Mouse (Mus musculus) lung, adult 2 months (tissue): ENCODE results near the gene Plcb3. TPM values are rescaled to one million over a fixed set of nuclear protein-coding genes. Genes with fewer than 3 reads are reported as not detected.
"Not testable (repeated sequence)": the region's sequence is repeated elsewhere in the genome, so short reads cannot be mapped to it uniquely, and the experiment has no call there.

ENCODE experiments used
- DNase-seq: peaks from one replicate; pipeline ENCODE4 v3.0.0; 2022
- H3K4me1 ChIP-seq: fragments of 200-500 bp; 2 replicates; pipeline ENCODE4 v1.6.1; 2011; ENCODE audit warnings: low read length; ENCODE audit not compliant: control insufficient read depth, insufficient read depth
- H3K4me3 ChIP-seq: fragments of 200-500 bp; replicated peaks from 2 replicates; pipeline ENCODE3; 2011; ENCODE audit warnings: low read depth, mild to moderate bottlenecking, control low read depth, low read length; ENCODE audit errors: extremely low read depth
- CTCF ChIP-seq: fragments of 200-500 bp; IDR thresholded peaks from 2 replicates; pipeline ENCODE4 v1.5.1; 2011; ENCODE audit warnings: mild to moderate bottlenecking, low read length, control low read depth; ENCODE audit not compliant: insufficient read depth
- POLR2A ChIP-seq: fragments of 200-500 bp; IDR thresholded peaks from 2 replicates; pipeline ENCODE4 v1.6.1; 2011; ENCODE audit warnings: low read depth, mild to moderate bottlenecking, control low read depth, low read length, borderline replicate concordance; ENCODE audit errors: extremely low read depth
- WGBS: fragments of 180-500 bp; shearing (Covaris S2); methylation state at CpG from one replicate; pipeline ENCODE4 v1.1.7; 2018; 5-methylcytosine and 5-hydroxymethylcytosine counted together
- polyA plus RNA-seq: library from polyadenylated mRNA; depleted of rRNA; stranded (reverse); fragments of >200 nt; gene quantifications from 2 replicates; pipeline ENCODE4 v1.2.3, GENCODE M21; 2012

The Plcb3 gene
- polyA plus RNA-seq, 1 experiment = 124 TPM

DNA sequence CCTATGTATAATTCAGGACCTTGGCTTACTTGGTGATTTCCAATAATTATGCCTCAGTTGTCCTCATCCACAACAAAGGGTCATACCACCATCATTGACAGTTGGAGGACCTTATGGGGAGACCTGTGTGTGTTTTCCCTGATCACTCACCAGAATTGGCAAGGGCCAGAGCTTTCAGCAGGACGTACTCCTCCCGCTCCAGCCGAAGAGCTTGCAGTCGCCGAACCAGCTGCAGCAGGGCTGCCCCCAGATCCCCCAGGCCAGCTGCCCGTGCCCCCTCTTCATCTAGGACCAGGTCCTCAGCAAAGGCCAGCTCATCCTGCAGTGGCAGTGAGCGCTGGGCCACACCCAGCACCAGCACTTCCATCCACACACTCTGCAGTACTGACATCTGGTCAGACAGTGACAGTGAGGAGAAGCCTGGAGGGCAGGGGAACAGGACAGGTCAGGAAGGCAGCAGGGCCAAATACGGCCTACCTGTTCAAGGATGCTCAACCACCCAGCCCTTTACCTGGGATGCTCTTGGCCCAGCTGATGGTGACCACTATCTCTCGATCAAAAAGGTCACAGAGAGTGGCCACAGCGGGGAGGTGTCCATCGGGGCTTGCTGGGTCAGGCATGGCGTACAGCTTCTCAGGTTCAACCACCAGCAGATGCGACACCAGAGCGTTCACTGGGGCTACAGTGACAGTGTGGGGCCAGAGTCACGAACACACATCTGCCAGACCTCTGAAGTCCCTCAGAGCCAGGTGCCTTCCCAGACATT is 63.9 kb downstream of the Plcb3 start:
- Histone ChIP-seq H3K4me1 (peaks cover 4% of the 10 kb centered on the region), H3K4me3 (no peak overlapping the region)
- TF ChIP-seq CTCF (no peak), POLR2A (no peak)
- 89% methylated on average over 15 of the region's 15 CpGs for WGBS
- DNase-seq = no peak

DNA sequence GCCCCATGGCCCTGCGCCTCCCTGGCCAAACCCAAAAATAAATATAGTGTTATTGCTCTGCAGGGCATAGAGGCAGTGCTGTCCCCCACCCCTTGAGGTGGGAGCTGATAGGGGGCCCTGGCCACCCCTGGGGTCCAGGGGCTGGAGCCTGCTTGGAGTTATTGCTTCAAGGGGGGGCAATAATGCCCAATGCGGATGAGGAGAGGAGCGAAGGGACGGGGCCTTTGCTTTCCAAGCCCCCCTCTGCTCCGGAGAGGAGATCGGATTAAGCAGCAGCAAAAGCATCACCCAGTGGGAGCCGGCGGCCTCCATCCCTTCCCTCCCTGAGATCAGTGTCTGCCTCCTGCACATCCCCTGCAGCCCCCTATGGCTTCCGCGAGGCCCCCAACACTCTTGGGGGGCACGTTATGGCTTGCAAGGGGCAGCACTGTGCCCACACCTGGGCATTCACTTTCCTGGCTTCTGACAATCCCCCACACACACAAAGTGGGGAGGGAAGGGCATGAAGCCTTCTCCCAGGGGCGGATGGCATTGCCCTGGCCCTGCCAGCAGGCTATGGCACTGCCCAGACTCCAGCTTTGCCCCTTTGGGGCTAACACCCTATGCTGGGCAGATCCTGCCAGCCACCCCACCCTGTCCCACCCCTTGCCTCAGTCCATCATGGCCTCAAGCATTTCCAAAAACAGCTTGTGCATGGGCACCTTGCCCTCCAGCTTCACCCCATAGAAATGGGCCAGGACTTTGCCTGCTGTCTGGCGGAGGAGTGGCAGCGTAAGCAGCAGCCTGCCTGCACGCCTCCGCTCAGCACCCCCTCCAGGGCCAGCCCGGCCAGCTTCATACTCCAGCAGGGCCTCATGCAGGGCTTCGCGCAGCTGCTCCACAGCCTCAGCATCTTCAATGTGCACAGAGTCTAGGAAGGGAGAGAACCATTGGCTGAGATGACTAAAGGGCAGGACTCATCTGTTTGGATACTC is 64.9 kb downstream of the Plcb3 start:
- Histone ChIP-seq H3K4me3 (no peak overlapping the region), H3K4me1 (peaks cover 4% of the 10 kb centered on the region)
- WGBS = 85% methylated on average over 19 of the region's 19 CpGs
- TF ChIP-seq POLR2A (no peak), CTCF (no peak)
- DNase-seq = no peak

DNA sequence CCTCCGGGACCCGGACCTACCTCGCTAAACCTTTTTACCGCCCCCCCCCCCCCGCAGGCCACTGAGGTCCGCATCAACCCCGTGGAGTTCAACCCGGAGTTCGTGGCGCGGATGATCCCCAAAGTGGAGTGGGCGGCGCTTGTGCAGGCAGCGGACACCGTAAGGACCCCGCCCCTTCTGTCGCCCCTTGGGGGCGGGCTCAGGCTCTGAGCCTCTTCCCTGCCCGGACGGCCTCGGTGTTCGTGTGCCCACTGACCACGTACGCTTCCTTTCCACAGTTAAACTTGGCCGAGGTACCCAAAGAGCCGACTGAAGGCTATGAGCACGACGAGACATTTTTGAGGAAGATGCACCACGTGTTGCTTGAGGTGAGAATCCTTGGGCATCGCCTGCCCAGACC is 66.0 kb downstream of the Plcb3 start:
- H3K4me3 ChIP-seq = peak overlapping the region; percentile 95
- DNase-seq, H3K4me1 ChIP-seq: not testable (repeated sequence)
- under 1% methylated on average over 29 of the region's 30 CpGs for WGBS

DNA sequence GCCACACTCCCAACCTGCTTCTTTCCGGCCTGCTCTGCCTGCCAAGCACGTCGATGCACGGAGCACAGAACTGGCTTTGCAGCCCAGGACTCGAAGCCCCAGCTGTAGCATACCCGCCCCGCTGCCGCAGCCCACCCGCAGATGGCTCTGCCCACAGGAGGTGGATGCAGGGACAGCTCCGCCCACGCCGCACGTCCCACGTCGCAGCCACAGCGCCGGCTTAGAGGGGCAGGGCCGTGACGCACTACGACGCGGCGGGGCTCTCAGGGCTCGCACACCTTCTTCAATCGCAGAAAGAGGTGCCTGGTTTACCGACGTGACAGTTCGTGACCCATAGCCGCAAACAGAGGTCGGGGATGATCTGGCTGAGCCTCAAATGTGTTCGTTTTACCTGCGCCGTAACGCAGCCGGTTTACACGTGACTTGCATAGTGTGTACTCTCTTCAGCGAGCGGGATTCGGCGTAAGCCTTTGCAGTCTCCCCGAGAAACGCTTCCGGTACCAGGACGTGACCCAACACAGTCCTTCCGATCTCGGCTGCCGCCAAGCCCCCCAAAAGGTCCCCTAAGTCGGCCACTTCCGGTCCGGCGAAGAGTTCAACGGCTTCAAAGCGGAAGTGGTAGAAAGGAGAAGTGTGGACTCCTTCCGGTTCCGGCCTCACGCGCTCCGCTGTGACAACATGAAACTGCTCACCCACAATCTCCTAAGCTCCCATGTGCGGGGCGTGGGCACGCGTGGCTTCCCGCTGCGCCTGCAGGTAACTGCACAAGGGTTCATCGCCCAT is 66.6 kb downstream of the Plcb3 start, which contains the start of the genes Trmt112 and Prdx5:
Gene Trmt112 (plus strand): TSS at position 192 of the 783 bp plus-strand sequence.
Gene Prdx5 (minus strand): TSS at position 600 of the 783 bp plus-strand sequence.
- DNase-seq = peak; percentile 83
- TF ChIP-seq CTCF (no peak), POLR2A (peak; percentile 86)
- peak within 1 kb of the TSS; percentile 95 for H3K4me3 ChIP-seq
- H3K4me1 ChIP-seq = peaks cover 4% of the 10 kb centered on the region
- under 1% methylated on average over 65 of the region's 65 CpGs for WGBS

DNA sequence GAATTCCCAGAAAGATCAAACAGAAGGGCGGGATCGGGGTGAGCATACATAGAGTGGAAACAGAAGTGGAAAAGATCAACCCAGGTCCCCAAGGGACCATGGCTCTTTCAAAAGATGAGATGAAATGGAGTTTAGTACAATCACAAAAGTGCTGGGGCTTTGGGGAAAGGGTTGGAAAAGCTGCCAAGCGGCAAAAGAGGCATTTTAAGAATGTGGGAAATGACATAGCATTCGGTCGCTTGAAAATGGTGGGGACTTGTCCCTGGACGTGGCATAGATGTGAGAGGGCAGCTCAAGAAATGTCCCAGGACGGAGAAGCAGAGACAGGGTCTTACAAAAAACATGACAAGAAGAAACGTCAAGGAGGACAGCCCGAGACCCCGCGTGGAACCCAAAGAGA is 67.2 kb downstream of the Plcb3 start:
- Histone ChIP-seq H3K4me3 (peak overlapping the region; percentile 95), H3K4me1 (peaks cover 4% of the 10 kb centered on the region)
- DNase-seq = no peak
- TF ChIP-seq CTCF (no peak), POLR2A (no peak)
- 4% methylated on average over 11 of the region's 11 CpGs for WGBS

DNA sequence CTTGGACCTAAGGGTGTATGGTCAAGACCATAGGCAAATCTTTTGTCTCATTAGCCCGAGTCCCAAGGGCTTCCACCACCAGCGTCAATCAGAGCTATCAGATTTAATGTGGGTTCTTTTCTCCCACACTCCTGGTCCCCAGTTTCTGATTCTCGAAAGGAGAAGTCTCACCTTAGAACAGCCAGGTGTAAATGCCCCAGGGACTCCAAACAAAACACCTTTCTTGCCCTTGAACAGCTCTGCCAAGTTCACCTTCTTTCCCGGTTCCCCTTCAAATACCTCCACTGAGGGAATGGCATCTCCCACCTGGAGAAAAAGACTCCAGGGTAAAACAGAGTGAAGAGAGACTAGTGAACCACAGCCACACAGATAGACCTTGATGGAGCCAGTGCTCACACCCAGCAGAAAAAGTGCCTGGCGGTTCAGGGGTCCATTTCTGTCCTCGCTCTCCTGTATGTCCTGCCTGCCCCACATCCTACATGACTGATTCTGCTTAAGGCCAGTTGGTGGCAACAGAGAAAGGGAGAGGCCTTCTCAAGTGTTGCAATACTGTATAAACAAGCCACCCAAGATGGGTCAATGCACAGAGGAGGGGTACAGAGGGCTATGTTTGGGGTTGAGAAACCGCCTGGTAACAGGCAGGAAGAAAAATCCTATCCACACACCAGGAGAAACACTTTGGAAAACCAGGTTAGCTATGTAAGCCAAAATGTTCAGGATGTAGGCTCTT is 68.3 kb downstream of the Plcb3 start:
- DNase-seq = peak; percentile 14

DNA sequence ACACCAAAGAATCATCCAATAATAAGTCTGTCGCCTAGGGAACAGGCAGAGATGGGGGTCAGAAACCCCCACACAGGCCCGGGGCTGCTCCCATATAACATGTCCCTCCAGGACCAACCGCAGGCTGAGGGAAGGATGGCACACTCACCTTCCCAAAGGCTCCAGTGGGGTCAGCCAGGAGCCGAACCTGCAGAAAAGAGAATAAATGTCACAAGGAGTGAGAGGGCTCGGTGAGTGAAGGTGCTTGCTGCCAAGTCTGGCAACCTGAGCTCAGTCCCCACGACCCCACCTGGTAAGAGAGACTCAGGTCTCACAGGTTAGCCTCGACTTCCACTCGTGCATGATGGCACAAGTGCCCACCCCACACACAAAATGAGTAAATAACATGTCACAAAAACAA is 69.2 kb downstream of the Plcb3 start:
- no peak for TF ChIP-seq CTCF
- TF ChIP-seq POLR2A = no peak
- H3K4me3 ChIP-seq = no peak overlapping the region
- whole genome bisulfite sequencing = 93% methylated on average over 8 of the region's 8 CpGs
- DNase-seq = no peak
- H3K4me1 ChIP-seq = peaks cover 4% of the 10 kb centered on the region

More for the DNA sequence above, 68.3 kb downstream of the Plcb3 start:
- 73% methylated on average over 7 of the region's 7 CpGs for WGBS
- no peak for TF ChIP-seq POLR2A
- no peak for TF ChIP-seq CTCF
- Histone ChIP-seq H3K4me1 (peaks cover 4% of the 10 kb centered on the region), H3K4me3 (peak overlapping the region; percentile 42)

DNA sequence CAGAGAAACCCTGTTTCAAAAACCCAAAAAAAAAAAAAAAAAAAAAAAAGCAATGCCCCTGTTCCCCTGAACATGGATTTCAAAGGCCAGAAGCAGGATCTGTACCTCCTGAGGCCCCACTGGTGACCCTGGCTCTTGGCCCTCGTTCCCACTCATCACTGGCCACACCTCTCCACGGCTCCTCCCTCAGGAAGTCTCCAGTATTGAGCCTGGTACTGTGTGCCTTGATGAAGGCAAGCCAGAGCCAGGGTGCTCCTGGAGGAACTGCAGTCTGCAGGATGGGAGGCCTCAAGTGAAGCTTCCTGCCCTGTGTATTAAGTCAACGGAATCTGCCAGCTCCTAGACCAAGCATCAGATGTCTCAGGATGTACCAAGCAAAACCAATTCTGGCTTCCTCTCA is 70.1 kb downstream of the Plcb3 start:
- no peak for DNase-seq
- WGBS = 50% methylated on average over 3 of the region's 3 CpGs
- Histone ChIP-seq H3K4me3 (no peak overlapping the region), H3K4me1 (peaks cover 4% of the 10 kb centered on the region)
- TF ChIP-seq CTCF (no peak), POLR2A (no peak)
